Mouse (Mus musculus): ENCODE results near the gene Ttyh1. TPM values are rescaled to one million over a fixed set of nuclear protein-coding genes. Genes with fewer than 3 reads are reported as not detected.

Ttyh1 gene
- polyA plus RNA-seq, 2 experiments from 2014 or later: 0.60 to 0.69 TPM

- ATAC-seq: no peak
These were observed 4.5 kb downstream of the Ttyh1 start for GRCm38 (mm10) chr7:4123732-4124131.

GRCm38 (mm10) chr7:4124315-4124759 is 5.1 kb downstream of the Ttyh1 start:
- peak; percentile 95 for ATAC-seq

GRCm38 (mm10) chr7:4124856-4125255 is 5.6 kb downstream of the Ttyh1 start:
- no peak for ATAC-seq

- no peak for ATAC-seq
These were observed 6.1 kb downstream of the Ttyh1 start for GRCm38 (mm10) chr7:4125306-4125705.

GRCm38 (mm10) chr7:4126992-4127785 is 8.0 kb downstream of the Ttyh1 start:
- no peak for ATAC-seq

- no peak for ATAC-seq
These were observed 8.7 kb downstream of the Ttyh1 start for GRCm38 (mm10) chr7:4127894-4128293.

GRCm38 (mm10) chr7:4128860-4129259 is 9.7 kb downstream of the Ttyh1 start:
- no peak for ATAC-seq

- peak; percentile 88 for ATAC-seq
These were observed 11.7 kb downstream of the Ttyh1 start for GRCm38 (mm10) chr7:4130686-4131452.

- no peak for ATAC-seq
These were observed 12.8 kb downstream of the Ttyh1 start for GRCm38 (mm10) chr7:4131964-4132363.

- no peak for ATAC-seq
These were observed 13.4 kb downstream of the Ttyh1 start for GRCm38 (mm10) chr7:4132581-4132980.

GRCm38 (mm10) chr7:4132998-4133397 is 13.8 kb downstream of the Ttyh1 start:
- no peak for ATAC-seq

- no peak for ATAC-seq
These were observed 15.7 kb downstream of the Ttyh1 start for GRCm38 (mm10) chr7:4134911-4135310.

- ATAC-seq: peak; percentile 2
These were observed 17.2 kb downstream of the Ttyh1 start for GRCm38 (mm10) chr7:4136404-4136770.

- ATAC-seq: peak; percentile 94
These were observed 17.7 kb downstream of the Ttyh1 start, which contains the start of gene Leng8 for GRCm38 (mm10) chr7:4136771-4137531. Gene Leng8, plus strand, starts transcription at chr7:4137039.

- no peak for ATAC-seq
These were observed 18.5 kb downstream of the Ttyh1 start for GRCm38 (mm10) chr7:4137746-4138145.

- ATAC-seq: no peak
These were observed 19.0 kb downstream of the Ttyh1 start for GRCm38 (mm10) chr7:4138181-4138580.

- ATAC-seq: no peak
These were observed 19.5 kb downstream of the Ttyh1 start for GRCm38 (mm10) chr7:4138671-4139070.

GRCm38 (mm10) chr7:4139391-4139790 is 20.2 kb downstream of the Ttyh1 start:
- no peak for ATAC-seq

- no peak for ATAC-seq
These were observed 22.6 kb downstream of the Ttyh1 start for GRCm38 (mm10) chr7:4141648-4142325.

GRCm38 (mm10) chr7:4142796-4143445 is 23.7 kb downstream of the Ttyh1 start:
- ATAC-seq: no peak

- no peak for ATAC-seq
These were observed 24.3 kb downstream of the Ttyh1 start for GRCm38 (mm10) chr7:4143506-4143905.

GRCm38 (mm10) chr7:4144046-4144445 is 24.8 kb downstream of the Ttyh1 start:
- ATAC-seq: no peak
